Mouse (Mus musculus) neutrophil, adult 5-6 weeks (primary cell): Measurements from ENCODE around the gene Icam1. TPM values are rescaled to one million over a fixed set of nuclear protein-coding genes. Genes with fewer than 3 reads are reported as not detected.

ENCODE experiments used
- ATAC-seq: fragments of 151-379, 151-347 bp; 2 replicates; pipeline ENCODE4 v1.8.0; 2017; ENCODE audit warnings: mild to moderate bottlenecking, moderate TSS enrichment; ENCODE audit not compliant: insufficient number of reproducible peaks, poor library complexity, low FRiP score, severe bottlenecking; ENCODE audit errors: extremely low read depth
- total RNA-seq: library from RNA; stranded (forward); fragments of 200-1000 nt; gene quantifications from 2 replicates; pipeline ENCODE4 v1.2.3, GENCODE M21; 2017

Gene Icam1
- total RNA-seq, 1 experiment from 2014 or later = 36.9 TPM

- no peak for ATAC-seq
Measured at GRCm38 (mm10) chr9:21016331-21017176, 769 bp downstream of the Icam1 start.

GRCm38 (mm10) chr9:21017177-21017575 is 1.4 kb downstream of the Icam1 start:
- ATAC-seq = no peak

- no peak for ATAC-seq
Measured at GRCm38 (mm10) chr9:21018600-21018999, 2.8 kb downstream of the Icam1 start.

GRCm38 (mm10) chr9:21021363-21021762 is 5.6 kb downstream of the Icam1 start:
- ATAC-seq = no peak

- no peak for ATAC-seq
Measured at GRCm38 (mm10) chr9:21022288-21022687, 6.5 kb downstream of the Icam1 start.

GRCm38 (mm10) chr9:21022726-21023125 is 6.9 kb downstream of the Icam1 start:
- ATAC-seq = no peak

GRCm38 (mm10) chr9:21025258-21025810 is 9.5 kb downstream of the Icam1 start:
- no peak for ATAC-seq

- no peak for ATAC-seq
Measured at GRCm38 (mm10) chr9:21026849-21027248, 11.1 kb downstream of the Icam1 start.

GRCm38 (mm10) chr9:21027774-21028290 is 12.0 kb downstream of the Icam1 start:
- no peak for ATAC-seq

- ATAC-seq = no peak
Measured at GRCm38 (mm10) chr9:21028560-21029110, 12.8 kb downstream of the Icam1 start.

- peak; percentile 36 for ATAC-seq
Measured at GRCm38 (mm10) chr9:21029291-21030054, 13.7 kb downstream of the Icam1 start, which contains the start of gene Icam4. TSS of gene Icam4 (plus strand) at chr9:21029373.

- no peak for ATAC-seq
Measured at GRCm38 (mm10) chr9:21030055-21030600, 14.3 kb downstream of the Icam1 start.

- peak; percentile 70 for ATAC-seq
Measured at GRCm38 (mm10) chr9:21030781-21031250, 15.0 kb downstream of the Icam1 start.

- peak; percentile 4; the same call in 1 of the 2 replicates for ATAC-seq
Measured at GRCm38 (mm10) chr9:21031251-21031895, 15.6 kb downstream of the Icam1 start.

GRCm38 (mm10) chr9:21031896-21032351 is 16.1 kb downstream of the Icam1 start, which contains the start of gene Icam5:
TSS of gene Icam5 (plus strand) at chr9:21032073.
- no peak for ATAC-seq

GRCm38 (mm10) chr9:21032491-21032890 is 16.7 kb downstream of the Icam1 start:
- no peak for ATAC-seq

- ATAC-seq = peak; percentile 38; the same call in 1 of the 2 replicates
Measured at GRCm38 (mm10) chr9:21033136-21033535, 17.4 kb downstream of the Icam1 start.

GRCm38 (mm10) chr9:21034481-21035085 is 18.8 kb downstream of the Icam1 start:
- ATAC-seq = no peak
